Mouse (Mus musculus) heart, adult 11 months (tissue): ENCODE data around the gene Dnajb13.

ENCODE experiments used
- DNase-seq: peaks from one replicate; pipeline ENCODE4 v3.0.0; 2022

Gene Dnajb13

DNA sequence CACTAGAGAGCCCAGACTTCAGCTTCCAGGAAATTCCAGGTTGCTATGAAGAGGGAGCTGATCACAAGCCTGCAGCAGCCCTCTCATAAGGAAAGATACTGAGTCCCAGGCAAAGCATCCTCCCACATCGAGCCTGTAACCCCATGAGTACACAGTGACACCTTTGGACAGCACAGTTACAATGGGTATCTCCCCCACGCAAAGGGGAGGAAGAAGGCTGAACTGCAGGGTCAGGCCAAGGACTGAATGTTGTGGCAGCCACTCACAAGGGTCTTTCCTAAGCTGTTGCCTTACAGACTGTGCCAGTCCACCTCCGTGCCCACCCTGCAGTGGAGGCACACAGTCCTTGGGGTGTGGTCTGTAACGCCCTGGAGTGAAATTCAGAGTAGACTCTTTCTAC, 8.3 kb downstream of the Dnajb13 start:
- DNase-seq = no peak

DNA sequence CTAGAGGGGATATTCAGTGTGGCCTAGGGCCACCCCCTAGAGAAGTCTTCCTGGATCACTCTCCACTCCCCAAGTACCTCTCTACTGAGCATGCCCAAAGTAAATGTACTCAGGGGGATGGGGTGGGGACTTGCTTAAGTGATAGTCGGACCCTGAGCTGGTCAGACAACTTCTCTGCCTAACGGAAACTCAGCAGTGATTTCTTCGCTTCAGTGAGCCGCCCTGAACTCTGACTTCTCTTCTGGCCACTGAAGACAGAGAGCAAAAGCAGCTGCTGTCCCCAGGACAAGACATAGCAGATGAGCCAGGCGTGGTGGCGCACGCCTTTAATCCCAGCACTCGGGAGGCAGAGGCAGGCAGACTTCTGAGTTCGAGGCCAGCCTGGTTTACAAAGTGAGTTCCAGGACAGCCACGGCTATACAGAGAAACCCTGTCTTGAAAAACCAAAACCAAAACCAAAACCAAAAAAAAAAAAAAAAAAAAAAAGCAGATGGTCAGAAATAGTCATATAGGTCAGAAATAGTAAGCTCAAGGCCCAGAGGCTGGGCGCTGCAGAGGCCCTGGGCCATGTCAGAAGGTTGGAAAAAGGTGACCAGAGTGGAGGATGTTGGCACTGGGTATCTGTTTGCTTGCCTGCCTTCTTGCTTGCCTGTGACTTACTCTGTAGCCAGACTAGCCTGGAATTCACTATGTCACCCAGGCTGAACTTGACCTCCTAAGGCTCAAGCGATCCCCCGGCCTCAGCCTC, 9.8 kb downstream of the Dnajb13 start:
- no peak for DNase-seq

GRCm38 (mm10) chr7:100503076-100503475, 11.7 kb downstream of the Dnajb13 start:
- peak; percentile 93 for DNase-seq

- peak; percentile 91 for DNase-seq
Observed at GRCm38 (mm10) chr7:100502374-100502922, 12.3 kb downstream of the Dnajb13 start.

DNA sequence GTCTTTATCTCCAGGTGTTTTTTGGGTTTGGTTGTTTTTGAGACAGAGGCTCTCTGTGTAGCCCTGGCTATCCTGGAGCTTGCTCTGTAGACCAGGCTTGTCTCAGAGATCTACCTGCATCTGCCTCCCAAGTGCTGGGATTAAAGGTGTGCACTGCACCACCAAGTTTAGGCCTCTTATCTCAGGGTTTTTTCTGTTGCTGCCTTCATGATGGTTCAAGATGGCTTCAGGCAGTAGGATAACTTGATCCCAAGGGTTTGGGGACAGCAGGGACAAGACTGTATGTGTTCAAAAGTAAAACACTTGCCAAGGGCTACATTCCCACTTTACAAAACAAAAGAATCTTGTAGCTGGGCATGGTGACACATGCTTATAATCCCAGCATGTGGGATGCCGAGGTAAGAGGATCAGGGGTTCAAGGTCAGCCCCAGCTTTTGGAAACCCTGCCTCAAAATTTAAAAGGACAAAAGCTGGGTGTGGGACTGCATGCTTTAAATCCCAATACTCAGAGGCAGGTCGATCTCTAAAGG, 12.9 kb downstream of the Dnajb13 start:
- no peak for DNase-seq

- DNase-seq = no peak
Observed at GRCm38 (mm10) chr7:100501027-100501843, 13.5 kb downstream of the Dnajb13 start.

DNA sequence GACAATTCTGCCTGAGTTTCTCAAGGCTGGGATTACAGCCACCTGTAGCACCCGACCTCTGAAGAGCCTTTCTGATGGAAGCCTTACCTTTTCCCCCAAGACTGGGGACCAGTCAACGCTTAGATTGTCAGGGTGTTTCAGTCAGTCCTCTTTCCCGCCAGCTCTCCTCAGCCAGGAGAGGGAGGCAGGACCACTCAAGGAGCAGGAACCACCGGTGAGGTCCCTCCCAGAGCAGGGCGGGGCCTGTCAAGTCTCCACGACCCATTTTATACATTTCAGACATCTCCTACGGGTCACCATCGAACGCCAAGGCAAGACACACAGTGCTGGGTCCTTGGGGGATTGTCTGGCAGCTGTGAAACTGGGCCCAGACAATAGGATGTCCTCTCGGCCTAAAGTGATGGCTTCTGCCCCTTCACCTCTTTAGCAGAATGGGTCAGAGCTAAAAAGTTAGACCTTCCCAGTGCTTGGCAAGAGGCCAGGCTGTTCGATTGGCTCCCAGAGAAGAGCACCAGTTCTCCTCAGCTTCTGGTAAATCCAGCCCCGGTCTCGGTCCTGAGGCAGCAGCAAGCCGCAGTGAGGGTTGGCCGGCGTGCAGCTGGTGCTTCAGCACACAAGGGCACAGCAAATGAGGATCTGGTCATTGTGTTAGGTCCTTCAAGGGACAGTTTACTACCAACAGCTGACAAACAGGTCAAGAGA, 14.3 kb downstream of the Dnajb13 start:
- peak; percentile 96 for DNase-seq

GRCm38 (mm10) chr7:100499465-100499864, 15.3 kb downstream of the Dnajb13 start:
- no peak for DNase-seq

DNA sequence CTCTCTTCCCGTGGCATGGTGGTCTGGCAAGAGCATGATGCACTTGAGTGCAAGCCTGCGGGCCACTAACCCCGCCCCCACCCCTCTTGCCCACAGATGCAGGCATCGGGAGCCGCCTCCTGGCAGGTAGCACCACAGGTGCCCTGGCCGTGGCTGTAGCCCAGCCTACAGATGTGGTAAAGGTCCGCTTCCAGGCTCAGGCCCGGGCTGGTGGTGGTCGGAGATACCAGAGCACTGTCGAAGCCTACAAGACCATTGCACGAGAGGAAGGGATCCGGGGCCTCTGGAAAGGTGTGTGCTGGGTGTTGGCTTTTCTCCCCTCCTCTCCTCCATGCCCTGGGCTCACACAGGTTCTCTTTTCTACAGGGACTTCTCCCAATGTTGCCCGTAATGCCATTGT, 16.8 kb downstream of the Dnajb13 start:
- peak; percentile 93 for DNase-seq

DNA sequence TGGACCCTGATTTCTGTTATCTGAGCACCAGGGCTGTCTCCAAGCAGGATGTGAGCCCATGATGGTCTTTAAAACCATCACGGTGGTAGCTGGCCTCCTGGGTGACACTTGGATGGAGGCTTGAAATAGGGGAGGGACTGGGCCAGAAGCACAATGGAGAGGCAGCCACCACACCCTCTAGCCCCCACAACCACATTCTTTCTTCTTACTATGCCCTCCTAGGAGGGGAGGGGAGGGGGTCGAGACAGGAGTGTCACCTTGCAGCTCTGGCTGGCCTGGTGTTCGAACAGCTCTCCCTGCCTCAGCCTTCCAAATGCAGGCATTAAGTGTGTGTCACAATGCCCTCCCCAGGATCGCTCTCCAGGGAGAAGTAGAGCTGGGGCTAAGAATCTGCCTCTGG, 17.4 kb downstream of the Dnajb13 start:
- no peak for DNase-seq

- DNase-seq = peak; percentile 92
Observed at GRCm38 (mm10) chr7:100496791-100497190, 18.0 kb downstream of the Dnajb13 start.

GRCm38 (mm10) chr7:100496371-100496770, 18.4 kb downstream of the Dnajb13 start:
- DNase-seq = peak; percentile 94

DNA sequence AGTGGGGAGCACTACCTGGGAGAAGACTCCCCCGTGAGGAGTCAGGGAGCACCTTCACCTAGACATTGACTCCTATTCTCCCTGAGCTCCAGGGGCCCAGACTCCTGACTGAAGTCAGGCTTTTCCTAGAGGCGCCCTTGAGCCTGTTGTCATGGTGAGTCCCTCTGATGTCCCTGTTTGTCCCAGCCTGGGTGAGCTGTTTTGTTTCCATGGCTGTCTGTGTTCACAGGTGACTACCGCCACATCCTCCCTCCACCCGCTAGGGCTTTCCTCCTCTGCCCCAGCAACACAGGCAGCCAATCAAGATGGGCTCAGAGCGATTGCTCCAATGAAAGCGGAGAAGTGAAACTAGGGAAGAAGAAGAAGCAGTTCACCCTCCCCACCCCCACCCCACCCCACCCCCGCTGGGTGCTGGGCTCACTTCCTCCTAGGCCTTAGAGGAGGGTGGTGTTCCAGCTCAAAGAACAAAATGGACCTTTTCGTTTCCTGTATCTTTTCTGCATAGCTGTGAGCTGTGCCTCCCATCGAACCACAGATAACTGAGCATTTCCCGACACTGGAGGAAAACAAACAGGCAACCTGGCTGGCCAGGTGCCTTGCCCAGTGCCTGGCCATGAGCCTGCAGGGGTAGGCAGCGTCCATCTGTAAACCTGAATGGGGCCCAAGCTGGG, 19.0 kb downstream of the Dnajb13 start:
- peak; percentile 99 for DNase-seq

- peak; percentile 93 for DNase-seq
Observed at GRCm38 (mm10) chr7:100495042-100495441, 19.7 kb downstream of the Dnajb13 start.

GRCm38 (mm10) chr7:100494415-100494831, 20.3 kb downstream of the Dnajb13 start:
- DNase-seq = peak; percentile 93

GRCm38 (mm10) chr7:100493484-100494414, 21.0 kb downstream of the Dnajb13 start:
- DNase-seq = peak; percentile 97

GRCm38 (mm10) chr7:100493117-100493483, 21.7 kb downstream of the Dnajb13 start, which contains the start of gene Ucp2:
Gene Ucp2 (plus strand): TSS chr7:100493337.
- peak; percentile 99 for DNase-seq

- DNase-seq = peak; percentile 93
Observed at GRCm38 (mm10) chr7:100492391-100493116, 22.2 kb downstream of the Dnajb13 start.

GRCm38 (mm10) chr7:100488474-100489048, 26.2 kb downstream of the Dnajb13 start:
- peak; percentile 90 for DNase-seq

- no peak for DNase-seq
Observed at GRCm38 (mm10) chr7:100487301-100487700, 27.5 kb downstream of the Dnajb13 start.
